Mouse (Mus musculus): Measurements from ENCODE around the gene Ikzf5.

GRCm38 (mm10) chr7:131410416-131411058 is at the start of gene Ikzf5, which contains the start of gene Acadsb:
- TF ChIP-seq POLR2A (IDR thresholded peaks at IDR 0.05; ENCODE audit: low read depth, low read length) (peak; percentile 90), CTCF (IDR thresholded peaks at IDR 0.05; ENCODE audit: borderline replicate concordance, insufficient read depth, low read length) (no peak)

Measured in embryonic fibroblast, embryonic 13.5 days (primary cell).